Mouse (Mus musculus) CH12.LX (cell line): Measurements from ENCODE around the gene Dhx16. TPM values are rescaled to one million over a fixed set of nuclear protein-coding genes. Genes with fewer than 3 reads are reported as not detected.

ENCODE experiments used
- DNase-seq: peaks from one replicate; pipeline ENCODE4 v3.0.0-alpha.2; 2013; ENCODE audit errors: extremely low read depth
- H3K27ac ChIP-seq: 2 replicates; pipeline ENCODE4 v1.5.1; 2012; ENCODE audit warnings: low read depth, mild to moderate bottlenecking, control low read depth, moderate library complexity; ENCODE audit not compliant: insufficient read depth
- H3K27me3 ChIP-seq: replicated peaks from 2 replicates; pipeline ENCODE3; 2012; ENCODE audit warnings: inconsistent platforms
- H3K36me3 ChIP-seq, 2 experiments: replicated peaks in 1 of 2; 2 replicates each; pipeline versions ENCODE3 to v1.6.1; 2012; ENCODE audit warnings: inconsistent platforms in 1 of 2, low read length in 1 of 2, mild to moderate bottlenecking in 1 of 2, mixed read lengths in 1 of 2, moderate library complexity in 1 of 2; ENCODE audit not compliant: control insufficient read depth in 1 of 2, insufficient read depth in 1 of 2
- H3K4me1 ChIP-seq, 2 experiments: 2 replicates each; pipeline ENCODE4 v1.6.1; 2012; ENCODE audit warnings: inconsistent platforms in 1 of 2, moderate library complexity in 1 of 2; ENCODE audit not compliant: insufficient read depth in 2 of 2, control insufficient read depth in 1 of 2
- H3K4me2 ChIP-seq: 2 replicates; pipeline ENCODE4 v1.6.1; 2012; ENCODE audit warnings: low read depth, mild to moderate bottlenecking, control low read depth; ENCODE audit not compliant: poor library complexity, insufficient read depth, severe bottlenecking
- H3K4me3 ChIP-seq, 3 experiments: fragments of 150-350 bp in 1 of 3; sonication (generic) in 1 of 3; replicated peaks in 1 of 3; 2 replicates each; pipeline versions ENCODE3 to v1.5.1; 2011 to 2012; ENCODE audit warnings: low read depth in 2 of 3, low read length in 2 of 3, mild to moderate bottlenecking in 2 of 3, moderate library complexity in 2 of 3, control low read depth in 1 of 3, improper control_type of control experiment in 1 of 3, inconsistent platforms in 1 of 3, mixed read lengths in 1 of 3; ENCODE audit not compliant: poor library complexity in 1 of 3
- H3K79me2 ChIP-seq: replicated peaks from 2 replicates; pipeline ENCODE4 v1.6.1; 2012; ENCODE audit warnings: mild to moderate bottlenecking, moderate library complexity; ENCODE audit not compliant: control insufficient read depth, poor library complexity, insufficient read depth, severe bottlenecking; ENCODE audit errors: extremely low read depth
- H3K9ac ChIP-seq: 2 replicates; pipeline ENCODE4 v1.6.1; 2012; ENCODE audit warnings: low read depth, mild to moderate bottlenecking, control low read depth, moderate library complexity; ENCODE audit not compliant: insufficient read depth
- H3K9me3 ChIP-seq: replicated peaks from 2 replicates; pipeline ENCODE3; 2012; ENCODE audit warnings: low read length, inconsistent platforms, mixed read lengths
- BHLHE40 ChIP-seq: IDR thresholded peaks from 2 replicates; pipeline ENCODE4 v1.6.1; 2011; ENCODE audit warnings: mild to moderate bottlenecking, low read depth, low read length, improper control_type of control experiment
- CHD1 ChIP-seq: IDR thresholded peaks from 2 replicates; pipeline ENCODE4 v1.6.1; 2012; ENCODE audit warnings: low read depth, low read length, improper control_type of control experiment, inconsistent platforms
- CHD2 ChIP-seq: IDR thresholded peaks from 2 replicates; pipeline ENCODE4 v1.6.1; 2011; ENCODE audit warnings: low read length, improper control_type of control experiment
- CTCF ChIP-seq, 2 experiments: IDR thresholded peaks in 1 of 2; conservative IDR thresholded peaks in 1 of 2; 2 replicates each; pipeline ENCODE4 v1.5.1; 2011 to 2012; ENCODE audit warnings: low read depth in 2 of 2, low read length in 2 of 2, improper control_type of control experiment in 1 of 2, inconsistent platforms in 1 of 2, mild to moderate bottlenecking in 1 of 2, moderate library complexity in 1 of 2
- E2F4 ChIP-seq: IDR thresholded peaks from 2 replicates; pipeline ENCODE4 v1.6.1; 2011; ENCODE audit warnings: low read depth, low read length, improper control_type of control experiment; ENCODE audit not compliant: insufficient replicate concordance
- ELF1 ChIP-seq: IDR thresholded peaks from 2 replicates; pipeline ENCODE4 v1.6.1; 2014; ENCODE audit warnings: low read depth, mild to moderate bottlenecking, inconsistent platforms, low read length, improper control_type of control experiment
- ETS1 ChIP-seq: conservative IDR thresholded peaks from 2 replicates; pipeline ENCODE4 v1.6.1; 2012; ENCODE audit warnings: low read depth, mild to moderate bottlenecking, inconsistent platforms, low read length, improper control_type of control experiment, moderate library complexity
- HCFC1 ChIP-seq: IDR thresholded peaks from 2 replicates; pipeline ENCODE4 v1.6.1; 2012; ENCODE audit warnings: low read depth, mild to moderate bottlenecking, inconsistent platforms, low read length, improper control_type of control experiment
- IRF4 ChIP-seq: IDR thresholded peaks from 2 replicates; pipeline ENCODE4 v1.6.1; 2014; ENCODE audit warnings: low read depth, mild to moderate bottlenecking, inconsistent platforms, low read length, improper control_type of control experiment
- JUND ChIP-seq: conservative IDR thresholded peaks from 2 replicates; pipeline ENCODE4 v1.6.1; 2011; ENCODE audit warnings: low read depth, low read length, improper control_type of control experiment
- MAFK ChIP-seq: IDR thresholded peaks from 2 replicates; pipeline ENCODE4 v1.6.1; 2011; ENCODE audit warnings: low read length, improper control_type of control experiment; ENCODE audit not compliant: insufficient replicate concordance
- MAX ChIP-seq: IDR thresholded peaks from 2 replicates; pipeline ENCODE4 v1.6.1; 2011; ENCODE audit warnings: low read length, improper control_type of control experiment
- MEF2A ChIP-seq: IDR thresholded peaks from 2 replicates; pipeline ENCODE4 v1.6.1; 2014; ENCODE audit warnings: low read depth, mild to moderate bottlenecking, inconsistent platforms, low read length, improper control_type of control experiment, borderline replicate concordance
- PAX5 ChIP-seq: IDR thresholded peaks from 2 replicates; pipeline ENCODE4 v1.6.1; 2012; ENCODE audit warnings: low read length, inconsistent platforms, mixed read lengths
- POLR2A ChIP-seq: IDR thresholded peaks from 2 replicates; pipeline ENCODE4 v1.6.1; 2011; ENCODE audit warnings: low read depth, mild to moderate bottlenecking, improper control_type of control experiment, low read length
- POLR2AphosphoS2 ChIP-seq: IDR thresholded peaks from 2 replicates; pipeline ENCODE4 v1.6.1; 2011; ENCODE audit warnings: low read depth, low read length, improper control_type of control experiment
- RAD21 ChIP-seq: IDR thresholded peaks from 2 replicates; pipeline ENCODE4 v1.6.1; 2011; ENCODE audit warnings: low read depth, mild to moderate bottlenecking, low read length, improper control_type of control experiment, moderate library complexity
- RCOR1 ChIP-seq: conservative IDR thresholded peaks from 2 replicates; pipeline ENCODE4 v1.6.1; 2012; ENCODE audit warnings: low read depth, mild to moderate bottlenecking, inconsistent platforms, low read length, improper control_type of control experiment
- SIN3A ChIP-seq: IDR thresholded peaks from 2 replicates; pipeline ENCODE4 v1.6.1; 2012; ENCODE audit warnings: low read length, improper control_type of control experiment, inconsistent platforms
- TCF12 ChIP-seq: IDR thresholded peaks from 2 replicates; pipeline ENCODE4 v1.6.1; 2014; ENCODE audit warnings: low read depth, mild to moderate bottlenecking, inconsistent platforms, low read length, improper control_type of control experiment
- UBTF ChIP-seq: IDR thresholded peaks from 2 replicates; pipeline ENCODE4 v1.6.1; 2012; ENCODE audit warnings: low read depth, mild to moderate bottlenecking, inconsistent platforms, low read length, improper control_type of control experiment, moderate library complexity
- USF1 ChIP-seq: IDR thresholded peaks from 2 replicates; pipeline ENCODE4 v1.6.1; 2014; ENCODE audit warnings: low read depth, mild to moderate bottlenecking, inconsistent platforms, low read length, improper control_type of control experiment
- USF2 ChIP-seq: conservative IDR thresholded peaks from 2 replicates; pipeline ENCODE4 v1.6.1; 2011; ENCODE audit warnings: low read depth, low read length, improper control_type of control experiment
- ZC3H11A ChIP-seq: IDR thresholded peaks from 2 replicates; pipeline ENCODE4 v1.6.1; 2012; ENCODE audit warnings: low read depth, mild to moderate bottlenecking, inconsistent platforms, low read length, improper control_type of control experiment
- ZKSCAN1 ChIP-seq: IDR thresholded peaks from 2 replicates; pipeline ENCODE4 v1.6.1; 2012; ENCODE audit warnings: low read depth, inconsistent platforms, low read length, improper control_type of control experiment, borderline replicate concordance
- ZMIZ1 ChIP-seq: IDR thresholded peaks from 2 replicates; pipeline ENCODE4 v1.6.1; 2012; ENCODE audit warnings: low read depth, mild to moderate bottlenecking, inconsistent platforms, low read length, improper control_type of control experiment
- ZNF384 ChIP-seq: IDR thresholded peaks from 2 replicates; pipeline ENCODE4 v1.6.1; 2012; ENCODE audit warnings: low read depth, low read length, improper control_type of control experiment, inconsistent platforms
- dilution Hi-C: fragments of 300-500 bp; cut with MboI; formaldehyde crosslinking; loops from 2 replicates; pipeline ENCODE4 v1.14.3; 2020; ENCODE audit warnings: low sequenced_read_pairs; ENCODE audit not compliant: extremely low pct_unique_long_range_greater_than_20kb, extremely low pct_ligation_motif_present
- in situ Hi-C: fragments of 300-500 bp; cut with MboI; formaldehyde crosslinking; loops from 3 replicates; pipeline ENCODE4 v1.14.3; 2019; ENCODE audit warnings: low sequenced_read_pairs, low pct_ligation_motif_present, low pct_unique_long_range_greater_than_20kb, mixed read lengths
- polyA plus RNA-seq: library from polyadenylated mRNA; unstranded; fragments of >175 nt; gene quantifications from 2 replicates; pipeline ENCODE4 v1.2.1, GENCODE M21; 2012; ENCODE audit warnings: low read depth; ENCODE audit not compliant: insufficient read length
- total RNA-seq, 2 experiments: library from RNA; depleted of rRNA; stranded (reverse); fragments of 300-350 nt in 1 of 2; fragments of >200 nt in 1 of 2; gene quantifications; 2 replicates each; pipeline ENCODE4 v1.2.3; 2012 to 2014

Dhx16 gene
- total and polyA plus RNA-seq, 3 experiments = 74.8 to 107 (median 75.3) TPM

DNA sequence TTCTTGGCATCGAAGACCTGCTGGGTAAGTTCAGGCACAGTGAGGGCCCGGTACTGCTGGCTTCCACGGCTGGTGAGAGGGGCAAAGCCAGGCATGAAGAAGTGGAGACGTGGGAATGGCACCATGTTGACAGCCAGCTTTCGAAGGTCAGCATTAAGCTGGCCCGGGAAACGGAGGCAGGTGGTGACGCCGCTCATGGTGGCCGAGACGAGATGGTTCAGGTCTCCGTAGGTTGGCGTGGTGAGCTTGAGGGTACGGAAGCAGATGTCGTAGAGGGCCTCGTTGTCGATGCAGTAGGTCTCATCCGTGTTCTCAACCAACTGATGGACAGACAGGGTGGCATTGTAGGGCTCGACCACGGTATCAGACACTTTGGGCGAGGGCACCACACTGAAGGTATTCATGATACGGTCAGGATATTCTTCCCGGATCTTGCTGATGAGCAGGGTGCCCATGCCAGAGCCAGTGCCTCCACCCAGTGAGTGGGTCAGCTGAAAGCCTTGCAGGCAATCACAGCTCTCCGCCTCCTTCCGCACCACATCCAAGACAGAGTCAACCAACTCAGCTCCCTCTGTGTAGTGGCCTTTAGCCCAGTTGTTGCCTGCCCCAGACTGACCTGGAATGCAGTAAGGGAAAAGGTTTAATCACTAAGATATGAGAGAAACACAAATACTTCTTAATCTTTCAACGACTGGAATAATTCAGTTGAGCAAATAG lies 44.0 kb upstream of the Dhx16 start:
- Histone ChIP-seq H3K9me3 (no peaks in the 10 kb centered on the region), H3K27me3 (no peaks in the 10 kb centered on the region), H3K79me2 (peaks cover 38% of the 10 kb centered on the region), H3K4me3 (peak overlapping the region in 2 of 3 experiments; percentile 7 to 83), H3K27ac (no peak overlapping the region), H3K4me2 (peak overlapping the region; percentile 89), H3K4me1 (peaks cover 11 to 36% of the 10 kb centered on the region in 2 experiments), H3K9ac (no peak overlapping the region), H3K36me3 (peaks cover 42 to 61% of the 10 kb centered on the region in 2 experiments)
- no peak for DNase-seq
- TF ChIP-seq ZMIZ1 (no peak), RAD21 (no peak), MAFK (no peak), JUND (no peak), MEF2A (no peak), HCFC1 (no peak), RCOR1 (no peak), IRF4 (no peak), E2F4 (no peak), BHLHE40 (no peak), PAX5 (no peak)
- dilution Hi-C loops = no loop called here
- in situ Hi-C loops = loop anchor here (5.0 kb wide), 1 partner anchor 37 kb away; no protein-coding TSS in a partner anchor

DNA sequence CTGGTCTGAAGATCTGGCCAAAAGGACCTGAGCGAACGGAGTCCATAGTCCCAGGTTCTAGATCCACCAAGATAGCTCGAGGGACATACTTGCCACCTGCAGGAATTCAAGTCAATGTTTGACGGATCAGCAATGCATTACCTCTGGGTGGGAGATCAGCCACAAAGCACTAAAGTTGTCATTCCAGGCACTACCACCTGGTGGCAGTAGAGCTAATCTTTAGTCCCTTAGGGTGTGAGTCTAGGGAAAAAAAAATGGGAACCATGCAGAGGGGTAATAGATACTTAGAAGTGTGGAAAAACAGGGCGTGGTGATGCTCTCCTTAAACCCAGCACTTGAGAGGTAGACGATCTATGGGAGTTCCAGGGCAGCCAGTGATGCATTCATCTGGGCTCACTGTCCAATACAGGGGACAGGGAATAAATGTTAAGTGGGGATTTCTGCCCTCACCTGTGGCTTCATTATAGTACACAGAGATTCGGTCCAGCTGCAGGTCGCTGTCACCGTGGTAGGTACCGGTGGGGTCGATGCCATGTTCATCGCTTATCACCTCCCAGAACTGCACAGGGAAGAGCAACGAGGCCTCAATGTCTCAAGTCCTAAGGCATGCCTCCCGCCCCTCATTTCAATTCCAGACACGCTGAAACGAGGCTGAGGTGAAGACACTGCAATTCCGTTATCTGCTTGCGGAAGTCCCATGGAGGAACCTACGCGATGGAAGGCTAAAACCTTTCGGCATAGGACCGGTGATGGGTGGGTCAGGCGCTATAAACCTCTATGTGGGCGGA lies 43.2 kb upstream of the Dhx16 start:
- H3K4me2 ChIP-seq = peak overlapping the region; percentile 89
- H3K4me1 ChIP-seq = peaks cover 11 to 36% of the 10 kb centered on the region in 2 experiments
- DNase-seq = peak; percentile 89
- H3K4me3 ChIP-seq = peak overlapping the region; percentile 83 to 93 (median 89)
- H3K9ac ChIP-seq = peak overlapping the region; percentile 99
- H3K27ac ChIP-seq = peak overlapping the region; percentile 64
- dilution Hi-C loops = no loop called here
- in situ Hi-C loops = loop anchor here (5.0 kb wide), 1 partner anchor 36 kb away; no protein-coding TSS in a partner anchor
- peaks cover 38% of the 10 kb centered on the region for H3K79me2 ChIP-seq
- H3K36me3 ChIP-seq = peaks cover 42 to 54% of the 10 kb centered on the region in 2 experiments
- H3K9me3 ChIP-seq = no peaks in the 10 kb centered on the region
- H3K27me3 ChIP-seq = no peaks in the 10 kb centered on the region
- TF ChIP-seq E2F4 = no peak
- TF ChIP-seq MAX = no peak
- TF ChIP-seq CTCF (conservative IDR thresholded peaks at IDR 0.05 in 1 of 2, IDR thresholded peaks at IDR 0.05 in 1 of 2; ENCODE audit: low read depth in 2 of 2, low read length in 2 of 2) = peak; percentile 80 to 90
- TF ChIP-seq POLR2AphosphoS2 = no peak
- TF ChIP-seq UBTF = no peak
- TF ChIP-seq IRF4 = 0 out of 2 replicates have a peak, but pooled peaks have one; percentile 27
- TF ChIP-seq ZKSCAN1 = no peak
- no peak for TF ChIP-seq CHD1
- TF ChIP-seq ELF1 = no peak
- TF ChIP-seq SIN3A = peak; percentile 71; the same call in 1 of the 2 replicates
- TF ChIP-seq ZMIZ1 = 0 out of 2 replicates have a peak, but pooled peaks have one; percentile 15
- peak; percentile 62 for TF ChIP-seq RAD21
- TF ChIP-seq JUND = no peak
- TF ChIP-seq CHD2 = no peak
- no peak for TF ChIP-seq POLR2A
- TF ChIP-seq TCF12 = no peak; the same call in 1 of the 2 replicates
- TF ChIP-seq USF2 = no peak
- no peak for TF ChIP-seq USF1
- TF ChIP-seq MAFK = no peak
- no peak for TF ChIP-seq HCFC1
- TF ChIP-seq ETS1 = 0 out of 2 replicates have a peak, but pooled peaks have one; percentile 20
- TF ChIP-seq PAX5 = no peak
- TF ChIP-seq RCOR1 = no peak
- TF ChIP-seq MEF2A = no peak
- no peak for TF ChIP-seq ZC3H11A
- peak; percentile 91 for TF ChIP-seq ZNF384
